Mouse (Mus musculus) myocyte (in vitro differentiated cells): ENCODE data around the gene Erg.

Experiments used
- POLR2AphosphoS2 ChIP-seq: IDR thresholded peaks from one replicate; pipeline ENCODE4 v1.6.1; 2011; ENCODE audit warnings: low read depth, control low read depth; ENCODE audit not compliant: insufficient read length
- TCF3 ChIP-seq: IDR thresholded peaks from one replicate; pipeline ENCODE4 v1.6.1; 2011; ENCODE audit warnings: low read depth, control low read depth; ENCODE audit not compliant: insufficient read length

- no peak for TF ChIP-seq TCF3
- TF ChIP-seq POLR2AphosphoS2, result no peak
These were observed 14.3 kb upstream of the Erg start for GRCm38 (mm10) chr16:95600572-95601218.
